Mouse (Mus musculus): ENCODE results near the gene Tpi1. TPM values are rescaled to one million over a fixed set of nuclear protein-coding genes. Genes with fewer than 3 reads are reported as not detected.

Tpi1 gene
- total and polyA plus RNA-seq, 3 experiments, result 102 to 1,182 (median 440) TPM

GRCm38 (mm10) chr6:124854647-124855046, 40.6 kb upstream of the Tpi1 start:
- no peaks in the 10 kb centered on the region for H3K9me3 ChIP-seq (replicated peaks; ENCODE audit: insufficient read depth, low read length)
- no peak overlapping the region for H3K9ac ChIP-seq (ENCODE audit: control insufficient read depth, low read depth, low read length, poor library complexity, severe bottlenecking)
- peaks cover 13 to 15% of the 10 kb centered on the region in 2 experiments for H3K27me3 ChIP-seq (ENCODE audit: control insufficient read depth in 1 of 2, insufficient read depth in 2 of 2, low read length in 2 of 2)
- H3K27ac ChIP-seq (ENCODE audit: control insufficient read depth, low read depth, low read length), result no peak overlapping the region
- DNase-seq (ENCODE audit: low read depth, low spot score), result no peak
- no peaks in the 10 kb centered on the region for H3K79me2 ChIP-seq (ENCODE audit: control insufficient read depth, insufficient read depth, low read length, poor library complexity)
- H3K36me3 ChIP-seq (ENCODE audit: control insufficient read depth in 1 of 2, insufficient read depth in 2 of 2, low read length in 2 of 2), result no peaks in the 10 kb centered on the region
- peaks cover 0 to 3% of the 10 kb centered on the region in 2 experiments; a peak in 1 of 4 replicates for H3K4me1 ChIP-seq (ENCODE audit: control insufficient read depth in 1 of 2, insufficient read depth in 2 of 2, low read length in 2 of 2)
- TF ChIP-seq RAD21 (IDR thresholded peaks at IDR 0.05; ENCODE audit: low read depth, low read length), result no peak
- TF ChIP-seq CHD1 (IDR thresholded peaks at IDR 0.05; ENCODE audit: low read depth, low read length), result no peak
- TF ChIP-seq TAL1 (IDR thresholded peaks at IDR 0.05; ENCODE audit: low read length), result no peak
- TF ChIP-seq POLR2AphosphoS5 (IDR thresholded peaks at IDR 0.05; ENCODE audit: borderline replicate concordance, low read depth, low read length), result no peak
- TF ChIP-seq USF2 (IDR thresholded peaks at IDR 0.05; ENCODE audit: borderline replicate concordance in 1 of 2, insufficient read depth in 1 of 2, low read depth in 1 of 2, low read length in 2 of 2), result no peak
- TF ChIP-seq EP300 (IDR thresholded peaks at IDR 0.05; ENCODE audit: low read depth in 1 of 2, low read length in 2 of 2), result no peak
- TF ChIP-seq USF1 (IDR thresholded peaks at IDR 0.05; ENCODE audit: low read depth, low read length), result no peak
- no peak for TF ChIP-seq ETS1 (IDR thresholded peaks at IDR 0.05; ENCODE audit: low read depth, low read length)
- no peak overlapping the region for H3K4me3 ChIP-seq (ENCODE audit: control insufficient read depth in 1 of 2, insufficient read depth in 1 of 2, low read depth in 2 of 2, low read length in 2 of 2)

DNA sequence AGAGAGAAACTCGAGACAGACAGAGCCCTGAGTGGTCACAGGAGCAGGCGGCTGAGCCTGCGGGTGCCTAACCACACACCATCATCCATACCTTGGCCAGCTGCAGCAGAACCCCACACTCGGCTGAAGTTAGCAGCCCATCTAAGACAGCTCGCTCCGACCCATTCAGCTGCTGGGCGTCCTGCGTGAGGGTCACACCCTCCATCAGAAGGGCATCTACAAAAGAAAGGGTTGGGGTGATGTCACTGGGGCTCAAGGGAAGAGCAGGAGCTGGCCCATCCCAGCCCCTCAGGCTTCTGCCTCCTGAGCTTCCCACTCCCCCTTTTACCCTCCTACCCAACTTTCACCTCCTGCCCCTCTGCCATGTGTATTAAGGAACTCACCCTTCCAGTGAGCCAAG, 36.4 kb upstream of the Tpi1 start:
- Histone ChIP-seq H3K27ac (ENCODE audit: control insufficient read depth, low read depth, low read length) (no peak overlapping the region), H3K9me3 (replicated peaks; ENCODE audit: insufficient read depth, low read length) (no peaks in the 10 kb centered on the region)

GRCm38 (mm10) chr6:124847305-124847704, 33.2 kb upstream of the Tpi1 start:
- Histone ChIP-seq H3K27ac (ENCODE audit: control insufficient read depth, low read depth, low read length) (no peak overlapping the region), H3K4me3 (ENCODE audit: control insufficient read depth in 1 of 2, insufficient read depth in 1 of 2, low read depth in 2 of 2, low read length in 2 of 2) (no peak overlapping the region), H3K4me1 (ENCODE audit: control insufficient read depth in 1 of 2, insufficient read depth in 2 of 2, low read length in 2 of 2) (no peaks in the 10 kb centered on the region), H3K36me3 (ENCODE audit: control insufficient read depth in 1 of 2, insufficient read depth in 2 of 2, low read length in 2 of 2) (no peaks in the 10 kb centered on the region), H3K9ac (ENCODE audit: control insufficient read depth, low read depth, low read length, poor library complexity, severe bottlenecking) (no peak overlapping the region), H3K79me2 (ENCODE audit: control insufficient read depth, insufficient read depth, low read length, poor library complexity) (no peaks in the 10 kb centered on the region), H3K9me3 (replicated peaks; ENCODE audit: insufficient read depth, low read length) (no peaks in the 10 kb centered on the region), H3K27me3 (ENCODE audit: control insufficient read depth in 1 of 2, insufficient read depth in 2 of 2, low read length in 2 of 2) (peaks cover 12% of the 10 kb centered on the region in 2 experiments; a peak in 3 of 4 replicates)
- TF ChIP-seq ZC3H11A (IDR thresholded peaks at IDR 0.05; ENCODE audit: low read depth, low read length) (peak; percentile 37; the same call in 1 of the 2 replicates), POLR2AphosphoS5 (IDR thresholded peaks at IDR 0.05; ENCODE audit: borderline replicate concordance, low read depth, low read length) (no peak), RAD21 (IDR thresholded peaks at IDR 0.05; ENCODE audit: low read depth, low read length) (peak; percentile 55), BHLHE40 (IDR thresholded peaks at IDR 0.05; ENCODE audit: borderline replicate concordance, low read depth, low read length) (0 out of 2 replicates have a peak, but pooled peaks have one; percentile 26), CTCF (IDR thresholded peaks at IDR 0.05 in 2 of 3, conservative IDR thresholded peaks at IDR 0.05 in 1 of 3; ENCODE audit: control insufficient read depth in 1 of 3, insufficient read depth in 1 of 3, low read depth in 2 of 3, low read length in 3 of 3, poor library complexity in 1 of 3, severe bottlenecking in 1 of 3) (peak; percentile 90 to 97 (median 94)), MYC (IDR thresholded peaks at IDR 0.05; ENCODE audit: low read depth, low read length) (no peak), HCFC1 (IDR thresholded peaks at IDR 0.05; ENCODE audit: low read depth, low read length) (peak; percentile 27; the same call in 1 of the 2 replicates), USF1 (IDR thresholded peaks at IDR 0.05; ENCODE audit: low read depth, low read length) (no peak), SMC3 (IDR thresholded peaks at IDR 0.05; ENCODE audit: low read depth, low read length) (peak; percentile 70), TCF12 (IDR thresholded peaks at IDR 0.05; ENCODE audit: low read depth, low read length) (no peak)
- DNase-seq (ENCODE audit: low read depth, low spot score), result peak; percentile 89

More for the DNA sequence above, 36.4 kb upstream of the Tpi1 start:
- no peaks in the 10 kb centered on the region for H3K36me3 ChIP-seq (ENCODE audit: control insufficient read depth in 1 of 2, insufficient read depth in 2 of 2, low read length in 2 of 2)
- TF ChIP-seq BHLHE40 (IDR thresholded peaks at IDR 0.05; ENCODE audit: borderline replicate concordance, low read depth, low read length), result no peak
- no peak for TF ChIP-seq SIN3A (IDR thresholded peaks at IDR 0.05; ENCODE audit: low read length)
- TF ChIP-seq ETS1 (IDR thresholded peaks at IDR 0.05; ENCODE audit: low read depth, low read length), result no peak
- TF ChIP-seq POLR2A (IDR thresholded peaks at IDR 0.05; ENCODE audit: control insufficient read depth in 1 of 2, insufficient read depth in 1 of 2, low read depth in 1 of 2, low read length in 2 of 2, poor library complexity in 1 of 2), result no peak
- no peak for TF ChIP-seq MAFK (IDR thresholded peaks at IDR 0.05; ENCODE audit: borderline replicate concordance, low read depth, low read length)
- TF ChIP-seq TBP (IDR thresholded peaks at IDR 0.05; ENCODE audit: low read depth, low read length), result no peak
- no peak for TF ChIP-seq JUND (IDR thresholded peaks at IDR 0.05; ENCODE audit: low read depth, low read length)
- H3K4me1 ChIP-seq (ENCODE audit: control insufficient read depth in 1 of 2, insufficient read depth in 2 of 2, low read length in 2 of 2), result no peaks in the 10 kb centered on the region
- no peak for DNase-seq (ENCODE audit: low read depth, low spot score)
- no peak overlapping the region for H3K4me3 ChIP-seq (ENCODE audit: control insufficient read depth in 1 of 2, insufficient read depth in 1 of 2, low read depth in 2 of 2, low read length in 2 of 2)
- peaks cover 16 to 17% of the 10 kb centered on the region in 2 experiments for H3K27me3 ChIP-seq (ENCODE audit: control insufficient read depth in 1 of 2, insufficient read depth in 2 of 2, low read length in 2 of 2)
- H3K79me2 ChIP-seq (ENCODE audit: control insufficient read depth, insufficient read depth, low read length, poor library complexity), result no peaks in the 10 kb centered on the region
- no peak overlapping the region for H3K9ac ChIP-seq (ENCODE audit: control insufficient read depth, low read depth, low read length, poor library complexity, severe bottlenecking)
